Mouse (Mus musculus) CH12.LX (cell line): ENCODE data around the gene Gls.

Experiments used
- CHD2 ChIP-seq: IDR thresholded peaks from 2 replicates; pipeline ENCODE4 v1.6.1; 2011; ENCODE audit warnings: low read length, improper control_type of control experiment
- CTCF ChIP-seq, 2 experiments: IDR thresholded peaks in 1 of 2; conservative IDR thresholded peaks in 1 of 2; 2 replicates each; pipeline ENCODE4 v1.5.1; 2011 to 2012; ENCODE audit warnings: low read depth in 2 of 2, low read length in 2 of 2, improper control_type of control experiment in 1 of 2, inconsistent platforms in 1 of 2, mild to moderate bottlenecking in 1 of 2, moderate library complexity in 1 of 2
- EP300 ChIP-seq: IDR thresholded peaks from 2 replicates; pipeline ENCODE4 v1.6.1; 2011; ENCODE audit warnings: low read length, improper control_type of control experiment
- GABPA ChIP-seq: IDR thresholded peaks from 2 replicates; pipeline ENCODE4 v1.6.1; 2012; ENCODE audit warnings: low read depth, low read length, improper control_type of control experiment, inconsistent platforms; ENCODE audit not compliant: insufficient replicate concordance
- KAT2A ChIP-seq: IDR thresholded peaks from 2 replicates; pipeline ENCODE4 v1.6.1; 2012; ENCODE audit warnings: low read length, improper control_type of control experiment, inconsistent platforms; ENCODE audit not compliant: insufficient replicate concordance
- ZC3H11A ChIP-seq: IDR thresholded peaks from 2 replicates; pipeline ENCODE4 v1.6.1; 2012; ENCODE audit warnings: low read depth, mild to moderate bottlenecking, inconsistent platforms, low read length, improper control_type of control experiment
- ZNF384 ChIP-seq: IDR thresholded peaks from 2 replicates; pipeline ENCODE4 v1.6.1; 2012; ENCODE audit warnings: low read depth, low read length, improper control_type of control experiment, inconsistent platforms

GRCm38 (mm10) chr1:52252447-52252846 is 19.4 kb upstream of the Gls start:
- TF ChIP-seq ZC3H11A (no peak), EP300 (no peak), CTCF (conservative IDR thresholded peaks at IDR 0.05 in 1 of 2, IDR thresholded peaks at IDR 0.05 in 1 of 2; ENCODE audit: low read depth in 2 of 2, low read length in 2 of 2) (no peak), CHD2 (no peak), ZNF384 (no peak), GABPA (no peak), KAT2A (no peak)
